Mouse (Mus musculus): ENCODE results near the gene Slc2a13. TPM values are rescaled to one million over a fixed set of nuclear protein-coding genes. Genes with fewer than 3 reads are reported as not detected.

Slc2a13 gene
- total and polyA plus RNA-seq, 2 experiments from 2014 or later = 0.33 to 1.6 TPM

GRCm38 (mm10) chr15:91608811-91609210, 35.8 kb upstream of the Slc2a13 start:
- Histone ChIP-seq H3K4me3 (ENCODE audit: low read depth, low read length) (no peak overlapping the region), H3K27ac (ENCODE audit: low read depth) (no peak overlapping the region), H3K4me2 (ENCODE audit: low read depth, low read length) (no peak overlapping the region), H3K9me3 (replicated peaks; ENCODE audit: control insufficient read depth, low read length) (no peaks in the 10 kb centered on the region), H3K36me3 (replicated peaks; ENCODE audit: control insufficient read depth, insufficient read depth, low read length) (no peaks in the 10 kb centered on the region), H3K4me1 (ENCODE audit: control insufficient read depth, insufficient read depth) (no peaks in the 10 kb centered on the region), H3K27me3 (ENCODE audit: control insufficient read depth, insufficient read depth, low read length) (no peaks in the 10 kb centered on the region), H3K9ac (replicated peaks; ENCODE audit: low read depth, low read length) (no peak overlapping the region)
- 73% methylated on average over 2 of the region's 2 CpGs for WGBS
- TF ChIP-seq CTCF (IDR thresholded peaks at IDR 0.05; ENCODE audit: low read depth) = no peak
- TF ChIP-seq EP300 (IDR thresholded peaks at IDR 0.05; ENCODE audit: low read depth) = no peak
- DNase-seq (ENCODE audit: low spot score) = no peak
- ATAC-seq (ENCODE audit: insufficient read depth, low read depth) = no peak

- TF ChIP-seq CTCF (IDR thresholded peaks at IDR 0.05; ENCODE audit: low read depth) = no peak
- no peak for TF ChIP-seq EP300 (IDR thresholded peaks at IDR 0.05; ENCODE audit: low read depth)
- Histone ChIP-seq H3K9ac (replicated peaks; ENCODE audit: low read depth, low read length) (no peak overlapping the region), H3K4me1 (ENCODE audit: control insufficient read depth, insufficient read depth) (no peaks in the 10 kb centered on the region), H3K9me3 (replicated peaks; ENCODE audit: control insufficient read depth, low read length) (no peaks in the 10 kb centered on the region), H3K4me2 (ENCODE audit: low read depth, low read length) (no peak overlapping the region), H3K27me3 (ENCODE audit: control insufficient read depth, insufficient read depth, low read length) (no peaks in the 10 kb centered on the region), H3K4me3 (ENCODE audit: low read depth, low read length) (no peak overlapping the region), H3K36me3 (replicated peaks; ENCODE audit: control insufficient read depth, insufficient read depth, low read length) (no peaks in the 10 kb centered on the region), H3K27ac (ENCODE audit: low read depth) (no peak overlapping the region)
- WGBS = 61% methylated on average over 7 of the region's 7 CpGs
- no peak for DNase-seq (ENCODE audit: low spot score)
- no peak for ATAC-seq (ENCODE audit: insufficient read depth, low read depth)
These were observed 28.1 kb upstream of the Slc2a13 start for GRCm38 (mm10) chr15:91601197-91601596.

- Histone ChIP-seq H3K9me3 (replicated peaks; ENCODE audit: control insufficient read depth, low read length) (no peaks in the 10 kb centered on the region), H3K4me1 (ENCODE audit: control insufficient read depth, insufficient read depth) (no peaks in the 10 kb centered on the region), H3K4me2 (ENCODE audit: low read depth, low read length) (no peak overlapping the region), H3K27ac (ENCODE audit: low read depth) (no peak overlapping the region), H3K27me3 (ENCODE audit: control insufficient read depth, insufficient read depth, low read length) (no peaks in the 10 kb centered on the region), H3K36me3 (replicated peaks; ENCODE audit: control insufficient read depth, insufficient read depth, low read length) (no peaks in the 10 kb centered on the region), H3K9ac (replicated peaks; ENCODE audit: low read depth, low read length) (no peak overlapping the region), H3K4me3 (ENCODE audit: low read depth, low read length) (no peak overlapping the region)
- TF ChIP-seq EP300 (IDR thresholded peaks at IDR 0.05; ENCODE audit: low read depth) (no peak), CTCF (IDR thresholded peaks at IDR 0.05; ENCODE audit: low read depth) (no peak)
- ATAC-seq (ENCODE audit: insufficient read depth, low read depth) (no peak), DNase-seq (ENCODE audit: low spot score) (no peak)
- WGBS = 79% methylated on average over 5 of the region's 5 CpGs
These were observed 24.2 kb upstream of the Slc2a13 start for GRCm38 (mm10) chr15:91597290-91597689.

GRCm38 (mm10) chr15:91574492-91574891, 1.4 kb upstream of the Slc2a13 start:
- no peak for ATAC-seq (ENCODE audit: insufficient read depth, low read depth)
- H3K4me2 ChIP-seq (ENCODE audit: low read depth, low read length) = no peak overlapping the region
- no peaks in the 10 kb centered on the region for H3K36me3 ChIP-seq (replicated peaks; ENCODE audit: control insufficient read depth, insufficient read depth, low read length)
- H3K9me3 ChIP-seq (replicated peaks; ENCODE audit: control insufficient read depth, low read length) = no peaks in the 10 kb centered on the region
- H3K4me3 ChIP-seq (ENCODE audit: low read depth, low read length) = no peak overlapping the region
- WGBS = 19% methylated on average over 8 of the region's 8 CpGs
- no peak overlapping the region for H3K27ac ChIP-seq (ENCODE audit: low read depth)
- no peak overlapping the region for H3K9ac ChIP-seq (replicated peaks; ENCODE audit: low read depth, low read length)
- H3K27me3 ChIP-seq (ENCODE audit: control insufficient read depth, insufficient read depth, low read length) = peaks cover 29% of the 10 kb centered on the region
- no peaks in the 10 kb centered on the region for H3K4me1 ChIP-seq (ENCODE audit: control insufficient read depth, insufficient read depth)
- peak; percentile 68 for DNase-seq (ENCODE audit: low spot score)
- no peak for TF ChIP-seq EP300 (IDR thresholded peaks at IDR 0.05; ENCODE audit: low read depth)
- TF ChIP-seq CTCF (IDR thresholded peaks at IDR 0.05; ENCODE audit: low read depth) = peak; percentile 84

- Histone ChIP-seq H3K4me1 (ENCODE audit: control insufficient read depth, insufficient read depth) (no peaks in the 10 kb centered on the region; the same call in 1 of the 2 replicates), H3K36me3 (replicated peaks; ENCODE audit: control insufficient read depth, insufficient read depth, low read length) (no peaks in the 10 kb centered on the region)
These were observed 516 bp downstream of the Slc2a13 start for GRCm38 (mm10) chr15:91572421-91573069.

GRCm38 (mm10) chr15:91571981-91572380, 1.1 kb downstream of the Slc2a13 start:
- peak overlapping the region; percentile 63 for H3K9ac ChIP-seq (replicated peaks; ENCODE audit: low read depth, low read length)
- H3K27me3 ChIP-seq (ENCODE audit: control insufficient read depth, insufficient read depth, low read length) = peaks cover 29% of the 10 kb centered on the region
- no peak for TF ChIP-seq CTCF (IDR thresholded peaks at IDR 0.05; ENCODE audit: low read depth)
- 11% methylated on average over 8 of the region's 8 CpGs for WGBS
- H3K9me3 ChIP-seq (replicated peaks; ENCODE audit: control insufficient read depth, low read length) = no peaks in the 10 kb centered on the region
- H3K4me2 ChIP-seq (ENCODE audit: low read depth, low read length) = peak overlapping the region; percentile 94
- no peak overlapping the region for H3K27ac ChIP-seq (ENCODE audit: low read depth)
- ATAC-seq (ENCODE audit: insufficient read depth, low read depth) (no peak), DNase-seq (ENCODE audit: low spot score) (no peak)
- no peaks in the 10 kb centered on the region for H3K36me3 ChIP-seq (replicated peaks; ENCODE audit: control insufficient read depth, insufficient read depth, low read length)
- peak overlapping the region; percentile 63 for H3K4me3 ChIP-seq (ENCODE audit: low read depth, low read length)
- no peaks in the 10 kb centered on the region; the same call in 1 of the 2 replicates for H3K4me1 ChIP-seq (ENCODE audit: control insufficient read depth, insufficient read depth)

More at GRCm38 (mm10) chr15:91572421-91573069, 516 bp downstream of the Slc2a13 start:
- WGBS = under 1% methylated on average over 76 of the region's 91 CpGs
- Histone ChIP-seq H3K4me2 (ENCODE audit: low read depth, low read length) (peak overlapping the region; percentile 94), H3K9me3 (replicated peaks; ENCODE audit: control insufficient read depth, low read length) (no peaks in the 10 kb centered on the region), H3K27me3 (ENCODE audit: control insufficient read depth, insufficient read depth, low read length) (peaks cover 29% of the 10 kb centered on the region), H3K27ac (ENCODE audit: low read depth) (peak overlapping the region; percentile 54), H3K4me3 (ENCODE audit: low read depth, low read length) (peak overlapping the region; percentile 63), H3K9ac (replicated peaks; ENCODE audit: low read depth, low read length) (peak overlapping the region; percentile 63)
- TF ChIP-seq EP300 (IDR thresholded peaks at IDR 0.05; ENCODE audit: low read depth) (no peak), CTCF (IDR thresholded peaks at IDR 0.05; ENCODE audit: low read depth) (no peak)
- peak; percentile 72 for ATAC-seq (ENCODE audit: insufficient read depth, low read depth)
- DNase-seq (ENCODE audit: low spot score) = peak; percentile 17
